Mouse (Mus musculus): ENCODE results near the gene Psmc3.
A peak's percentile ranks its signal among the peaks of the same experiment; 100 is the strongest.
"Not testable (repeated sequence)": the region's sequence is repeated elsewhere in the genome, so short reads cannot be mapped to it uniquely, and the experiment has no call there.

Psmc3 gene

DNA sequence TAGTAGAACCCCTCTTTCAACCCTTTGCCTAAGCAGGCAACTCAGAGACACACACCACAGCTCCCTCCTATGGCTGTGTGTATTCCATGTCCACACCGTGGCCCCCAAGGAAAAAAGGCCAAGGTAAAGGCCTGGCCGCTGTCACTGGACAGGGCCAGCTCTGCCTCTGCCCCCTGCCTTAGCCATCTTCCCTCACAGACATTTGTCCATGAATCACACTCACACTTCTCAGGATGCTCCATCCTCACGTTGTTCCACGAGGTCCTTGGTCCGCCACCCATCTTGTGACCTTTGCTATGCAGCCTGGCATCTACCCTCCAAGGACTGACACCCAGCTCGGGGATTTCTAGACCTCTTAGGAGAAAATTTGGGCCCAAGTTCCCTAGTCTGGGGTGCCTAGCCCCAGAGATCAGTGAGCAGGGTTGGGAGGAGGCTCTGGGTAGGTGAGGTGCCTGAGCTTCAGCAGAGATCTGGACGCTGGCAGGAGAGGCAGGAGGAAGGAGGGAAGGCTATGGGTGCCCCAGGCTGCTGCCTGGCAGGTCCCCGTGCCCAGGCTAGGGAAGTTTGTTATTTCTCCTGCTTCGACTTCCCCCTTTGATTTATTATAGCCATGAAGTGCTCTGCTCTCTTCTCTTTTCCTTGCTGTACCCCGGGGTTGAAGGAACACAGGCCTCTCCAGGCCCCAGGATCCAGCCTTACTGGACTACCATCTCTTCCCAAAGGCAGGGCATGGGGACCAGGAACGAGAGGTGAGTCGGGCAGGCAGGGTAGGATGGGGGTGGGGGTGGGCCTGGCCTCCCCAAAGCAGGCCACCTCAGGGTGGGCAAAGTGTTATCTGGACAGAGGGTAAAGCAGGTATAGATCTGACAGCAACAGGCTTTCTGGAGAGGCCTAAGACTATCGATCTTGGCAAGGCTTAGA, 28.2 kb downstream of the Psmc3 start, which contains the start of gene Spi1:
Gene Spi1 (plus strand): TSS at position 616 of the 921 bp plus-strand sequence.
- DNase-seq (ENCODE audit: low spot score in 2 of 2) = no peak

DNA sequence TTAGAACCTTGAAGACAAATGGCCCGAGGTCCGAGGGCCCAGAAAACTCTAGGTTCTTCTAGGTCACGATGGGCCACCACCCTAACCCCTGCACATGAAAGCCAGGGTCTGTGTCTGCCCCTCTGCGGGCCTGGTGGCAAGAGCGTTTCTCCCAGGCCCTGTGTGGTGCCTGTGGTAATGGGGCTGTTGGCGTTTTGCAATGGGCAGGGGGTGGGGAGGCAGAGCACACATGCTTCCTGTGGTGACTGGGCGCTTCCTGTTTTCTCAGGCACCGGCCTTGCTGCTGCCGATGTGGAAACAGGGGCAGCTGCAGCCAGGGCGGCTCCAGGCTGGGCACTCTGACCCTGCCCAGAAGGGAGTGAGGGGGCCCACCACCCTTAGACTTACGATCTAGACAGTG, 29.0 kb downstream of the Psmc3 start:
- no peak for DNase-seq (ENCODE audit: low spot score in 2 of 2)

DNA sequence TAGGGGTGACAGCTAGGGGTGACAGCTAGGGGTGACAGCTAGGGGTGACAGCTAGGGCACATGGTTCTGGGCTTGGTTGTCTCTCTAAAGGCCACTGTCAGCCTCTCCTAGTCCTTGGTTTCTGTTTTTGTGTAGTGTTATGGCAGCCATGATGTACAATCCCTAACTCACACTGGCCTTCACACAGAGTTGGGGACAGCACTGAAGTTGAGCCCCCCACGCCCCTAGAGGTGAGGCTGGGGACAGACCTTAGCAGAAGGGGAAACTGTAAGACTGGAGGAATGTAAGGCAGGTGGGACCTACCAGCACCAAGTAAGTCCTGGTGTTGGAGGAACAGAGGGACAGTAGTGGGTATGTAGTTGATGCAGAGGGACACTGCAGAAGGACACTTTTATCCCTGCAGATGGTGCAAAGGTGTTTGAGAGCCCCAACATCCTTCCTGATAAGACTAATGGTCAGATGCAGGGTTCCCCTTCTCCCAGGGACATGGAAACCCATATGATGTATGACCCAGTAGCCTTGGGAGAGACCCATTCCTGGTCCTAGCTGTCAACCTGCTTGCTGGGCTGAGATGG, 29.6 kb downstream of the Psmc3 start:
- no peak for DNase-seq (ENCODE audit: low spot score in 2 of 2)

DNA sequence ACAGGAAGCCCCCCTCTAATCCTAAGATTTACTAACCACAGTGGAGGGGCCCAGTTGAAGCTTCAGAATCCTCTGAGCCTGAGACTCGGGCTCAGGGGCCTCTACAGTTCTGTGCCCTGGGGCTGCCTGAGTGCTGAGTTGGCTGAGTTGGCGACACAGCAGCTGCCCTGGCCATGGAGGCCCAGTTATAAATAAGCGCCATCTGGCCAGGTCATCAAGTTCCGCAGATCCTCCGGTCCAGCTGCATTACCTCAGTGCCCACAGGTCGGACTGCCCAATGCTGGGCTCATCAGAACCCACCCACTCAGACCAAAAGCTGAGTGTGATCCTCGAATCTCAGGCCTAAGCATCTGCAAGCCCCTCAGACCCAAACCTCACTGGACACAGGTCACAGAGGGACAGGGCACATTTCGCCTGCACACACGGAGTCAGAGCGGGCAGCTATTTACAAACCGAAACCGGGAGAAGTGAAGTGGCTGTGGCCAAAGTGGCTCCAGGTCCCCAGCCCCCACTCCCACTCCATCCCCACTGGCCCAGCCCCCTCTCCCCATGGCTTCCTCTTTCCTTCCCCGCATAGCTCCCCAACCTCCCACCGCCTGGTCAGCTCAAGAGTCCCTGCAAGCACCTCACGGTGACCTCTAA, 30.5 kb downstream of the Psmc3 start:
- no peak for DNase-seq (ENCODE audit: low spot score in 2 of 2)

DNA sequence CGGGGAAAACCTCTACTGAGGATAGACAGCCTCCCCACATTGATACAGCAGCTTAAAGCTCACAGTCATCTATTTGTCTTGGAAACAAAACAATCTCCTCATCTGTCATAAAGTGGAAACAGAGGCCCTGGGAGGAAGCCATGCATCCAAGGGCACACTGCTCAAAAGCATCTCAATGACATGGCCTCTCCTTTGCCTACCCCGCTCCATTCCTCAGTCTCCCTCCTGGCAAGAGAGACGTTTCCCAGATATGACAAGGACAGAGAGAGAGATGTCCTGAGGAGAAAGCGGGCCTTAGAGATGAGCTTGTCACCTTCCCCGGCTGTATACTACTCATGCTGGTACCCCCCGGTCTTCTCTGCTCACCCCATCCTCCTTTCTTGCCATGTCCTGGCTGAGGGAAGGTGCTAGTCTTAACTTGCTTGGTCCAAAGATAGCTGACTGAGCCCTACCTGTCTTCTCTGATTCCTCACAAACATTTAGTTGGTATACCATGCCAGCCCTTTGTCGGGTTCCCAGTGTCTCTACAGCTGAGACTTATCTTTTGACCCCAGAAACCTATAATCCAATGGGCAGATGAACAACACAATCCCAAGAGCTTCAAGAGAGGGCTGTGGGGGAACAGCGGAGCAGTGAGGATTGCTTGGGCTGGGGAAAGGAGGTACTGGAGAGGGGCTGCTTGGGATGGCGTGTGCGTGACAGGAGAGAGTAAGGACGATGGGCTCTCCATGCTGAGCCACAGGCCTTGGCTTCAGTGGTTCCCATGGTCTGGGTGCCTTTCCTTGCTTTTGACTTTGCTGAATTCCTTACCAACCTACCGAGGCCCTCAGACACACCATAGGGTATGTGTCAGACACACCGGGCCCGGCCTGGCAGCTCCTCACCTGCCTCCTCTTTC, 31.9 kb downstream of the Psmc3 start:
- DNase-seq (ENCODE audit: low spot score in 2 of 2) = no peak

DNA sequence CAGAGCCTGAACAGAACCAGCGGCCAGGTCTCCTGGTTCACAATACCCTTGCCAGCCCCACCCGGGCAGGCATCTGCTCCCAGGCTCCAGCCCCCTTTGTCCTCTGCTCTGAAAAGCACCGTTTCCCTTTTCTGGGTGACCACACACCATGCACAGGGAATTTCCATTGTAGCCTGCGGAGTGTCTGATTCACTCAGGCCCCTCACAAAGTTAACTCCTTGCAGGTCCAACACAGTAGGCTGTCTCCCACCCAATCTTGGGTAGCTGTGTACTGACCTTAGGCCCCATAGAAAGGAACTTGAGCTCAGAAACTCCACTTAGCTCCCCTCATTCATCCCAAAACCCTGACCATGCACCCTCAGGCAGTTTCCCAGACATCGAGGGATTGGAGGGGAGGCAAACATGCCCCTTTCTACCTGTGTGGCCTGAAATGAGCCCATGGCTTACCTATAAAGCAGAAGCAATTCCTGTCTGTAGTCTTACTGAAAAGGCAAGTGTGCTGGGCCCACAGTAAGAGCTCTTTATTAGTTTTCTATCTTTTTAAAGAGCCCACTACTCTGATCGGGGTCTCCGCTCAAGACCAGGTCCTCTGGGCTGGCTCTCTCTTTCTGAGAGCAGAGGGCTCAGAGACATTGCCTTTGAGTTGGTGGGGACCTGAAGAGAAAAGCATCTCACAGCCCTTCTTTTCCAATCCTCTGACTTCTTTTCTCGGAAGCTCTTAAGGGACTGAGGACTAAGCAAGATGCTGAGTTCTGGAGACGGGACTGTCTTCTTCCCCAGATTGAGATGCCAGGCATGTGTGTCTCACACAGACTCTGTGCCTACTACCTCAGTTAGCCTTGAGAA, 32.8 kb downstream of the Psmc3 start:
- no peak for DNase-seq (ENCODE audit: low spot score in 2 of 2)

DNA sequence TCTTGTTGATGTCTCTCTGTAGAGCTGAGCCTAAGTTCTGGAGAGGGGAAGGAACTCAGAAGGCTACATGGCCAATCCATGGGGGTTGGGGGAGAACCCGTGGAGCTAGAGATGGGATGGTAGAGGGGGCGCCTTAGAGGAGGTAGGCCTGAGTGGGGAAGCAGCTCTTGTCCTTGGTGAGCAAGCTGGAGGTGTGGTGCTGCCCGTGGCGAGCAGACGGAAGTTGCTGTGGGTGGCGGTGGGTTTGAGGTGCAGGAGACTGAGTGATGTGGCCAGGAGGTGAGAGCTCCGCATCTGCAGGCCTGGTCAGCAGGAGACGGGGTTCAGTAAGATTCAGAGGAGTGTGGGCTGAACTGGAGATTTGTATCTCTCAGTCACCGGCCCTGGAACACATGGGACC, 33.6 kb downstream of the Psmc3 start:
- no peak for DNase-seq (ENCODE audit: low spot score in 2 of 2)

DNA sequence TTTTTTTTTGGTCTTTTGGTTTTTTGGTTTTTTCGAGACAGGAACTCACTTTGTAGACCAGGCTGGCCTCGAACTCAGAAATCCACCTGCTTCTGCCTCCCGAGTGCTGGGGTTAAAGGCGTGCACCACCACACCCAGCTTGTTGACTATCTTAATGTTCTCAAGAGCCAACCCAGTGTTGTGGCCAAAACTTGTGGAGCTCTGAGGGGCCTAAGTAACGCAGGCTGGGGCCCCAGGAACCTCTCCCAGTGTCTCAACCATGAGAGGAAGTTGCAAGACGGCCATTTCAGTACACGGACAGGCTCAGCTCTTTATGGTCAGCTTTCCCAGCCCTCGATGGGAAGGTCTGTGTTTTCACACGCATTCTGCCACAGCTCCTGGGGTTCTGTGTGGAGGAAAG, 35.2 kb downstream of the Psmc3 start:
- DNase-seq (ENCODE audit: low spot score in 2 of 2) = no peak

DNA sequence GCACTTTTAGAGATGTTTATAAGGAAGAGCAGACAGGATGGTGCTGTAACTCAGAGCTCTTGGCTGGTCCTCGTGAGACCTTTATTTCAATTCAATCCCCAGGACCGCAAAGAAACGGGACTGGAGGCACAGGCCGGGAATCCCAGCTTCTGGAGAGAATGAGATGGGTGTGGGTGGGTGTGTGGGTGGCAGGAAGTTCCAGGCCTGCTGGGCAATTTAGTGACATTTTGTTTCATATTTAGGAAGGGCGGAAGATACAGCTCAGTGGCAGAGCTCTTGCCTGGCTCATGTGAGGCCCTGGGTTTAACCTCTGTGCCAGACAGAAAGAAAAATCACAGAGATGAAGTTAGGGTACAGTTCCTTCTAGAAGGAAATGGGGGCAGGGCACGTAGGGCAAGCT, 36.4 kb downstream of the Psmc3 start:
- peak; percentile 41 to 51 for DNase-seq (ENCODE audit: low spot score in 2 of 2)

DNA sequence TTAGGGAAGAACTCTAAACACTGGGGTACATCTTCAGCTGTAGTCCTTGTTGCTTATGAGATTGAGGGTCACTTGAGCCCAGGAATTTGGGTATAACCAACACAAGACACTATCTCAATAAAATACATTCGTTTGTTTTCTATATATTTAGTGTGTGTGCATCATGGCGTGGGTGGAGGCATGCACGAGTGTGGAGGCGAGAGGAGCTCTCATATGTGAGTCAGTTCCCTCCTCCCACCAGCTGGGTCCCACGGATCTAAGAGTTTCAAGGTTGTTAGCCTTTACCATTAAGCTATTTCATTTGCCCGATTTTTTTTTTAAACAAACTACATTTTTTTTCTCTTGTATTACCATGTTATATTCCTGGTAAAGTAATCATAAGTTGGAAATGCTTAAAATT, 37.0 kb downstream of the Psmc3 start:
- peak; percentile 68 to 71 for DNase-seq (ENCODE audit: low spot score in 2 of 2)

DNA sequence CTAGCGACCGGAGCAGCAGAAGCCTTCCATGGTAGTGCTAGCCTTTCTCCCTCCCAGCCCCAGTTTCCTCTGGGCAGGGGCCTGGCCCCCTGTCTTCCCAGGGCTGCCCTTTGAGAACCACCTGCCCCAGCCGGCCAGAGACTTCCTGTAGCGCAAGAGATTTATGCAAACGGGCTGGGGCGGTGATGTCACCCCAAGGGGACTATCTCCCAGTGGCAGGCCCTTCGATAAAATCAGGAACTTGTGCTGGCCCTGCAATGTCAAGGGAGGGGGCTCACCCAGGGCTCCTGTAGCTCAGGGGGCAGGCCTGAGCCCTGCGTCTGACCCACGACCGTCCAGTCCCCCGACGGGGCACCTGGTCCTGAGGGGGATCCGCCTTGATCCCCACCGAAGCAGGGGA, 42.7 kb downstream of the Psmc3 start:
- DNase-seq (ENCODE audit: low spot score in 2 of 2) = no peak

DNA sequence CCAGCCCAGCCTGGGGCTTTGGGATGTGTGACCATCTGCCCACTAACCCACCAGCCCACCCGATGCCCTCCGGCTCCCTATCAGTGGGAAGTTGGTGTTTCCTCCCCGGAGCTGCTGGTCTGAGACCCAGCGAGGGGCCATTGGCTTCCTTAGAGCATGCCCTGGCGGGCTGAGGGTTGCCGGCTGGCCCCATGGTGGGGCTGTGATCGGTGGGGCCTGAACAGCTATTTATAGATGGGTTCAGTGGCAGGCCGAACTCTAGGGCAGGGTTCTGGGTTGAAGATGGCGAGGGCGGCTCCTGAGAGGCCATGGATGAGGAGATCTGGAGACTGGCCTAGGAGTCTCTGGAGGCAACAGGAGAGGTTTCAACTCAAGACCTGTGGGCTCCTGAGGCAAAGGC, 43.2 kb downstream of the Psmc3 start:
- no peak for DNase-seq (ENCODE audit: low spot score in 2 of 2)

DNA sequence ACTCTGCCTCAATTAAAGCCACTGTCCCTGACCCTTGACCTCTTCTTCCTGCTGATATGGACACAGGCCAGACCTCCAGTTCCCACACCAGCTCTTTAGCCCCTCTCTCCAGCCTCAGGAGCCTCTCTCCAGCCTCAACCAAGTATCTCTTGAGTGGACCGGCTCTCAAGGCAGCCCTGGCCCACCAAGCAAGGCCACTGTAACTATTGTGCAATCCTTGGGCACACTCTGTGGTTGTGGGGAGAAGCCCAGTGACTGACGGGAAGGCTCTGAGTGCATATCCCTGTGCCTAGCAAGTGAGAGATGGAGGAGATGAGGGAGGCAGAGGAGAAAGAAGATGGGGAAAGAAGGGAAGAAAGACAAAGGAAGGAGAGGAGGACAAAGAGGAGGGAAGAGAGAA, 44.3 kb downstream of the Psmc3 start:
- DNase-seq (ENCODE audit: low spot score in 2 of 2) = no peak

DNA sequence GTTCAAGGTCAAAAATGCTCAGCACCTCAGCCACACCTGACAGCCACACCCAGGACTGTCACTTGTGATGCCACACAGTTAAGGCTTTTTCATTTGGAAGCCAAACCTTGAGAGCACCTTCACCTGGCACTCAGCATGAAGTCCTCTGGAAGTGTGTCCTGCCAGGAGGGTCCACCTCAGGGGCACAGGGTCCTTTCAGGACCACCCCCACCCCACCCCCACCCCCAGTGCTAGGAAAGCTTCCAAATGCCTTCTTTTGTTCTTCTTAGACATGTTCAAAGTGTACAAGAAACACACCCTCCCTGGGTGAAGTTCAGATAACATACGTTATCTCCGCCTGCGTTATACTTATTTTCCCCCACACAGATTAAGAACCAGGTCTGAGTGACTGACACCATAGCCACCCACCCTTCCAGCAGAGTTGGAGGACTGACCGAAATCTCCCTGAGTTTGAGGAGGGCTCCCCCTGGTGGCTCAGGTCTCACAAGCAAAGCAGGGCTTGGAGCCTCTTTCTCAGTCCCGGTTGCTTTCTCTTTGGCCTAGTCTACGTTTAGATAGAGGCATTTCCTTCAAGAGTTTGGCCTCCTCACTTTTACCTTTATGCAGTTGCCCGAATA, 47.4 kb downstream of the Psmc3 start:
- DNase-seq (ENCODE audit: low spot score in 2 of 2) = peak; percentile 89 to 95

DNA sequence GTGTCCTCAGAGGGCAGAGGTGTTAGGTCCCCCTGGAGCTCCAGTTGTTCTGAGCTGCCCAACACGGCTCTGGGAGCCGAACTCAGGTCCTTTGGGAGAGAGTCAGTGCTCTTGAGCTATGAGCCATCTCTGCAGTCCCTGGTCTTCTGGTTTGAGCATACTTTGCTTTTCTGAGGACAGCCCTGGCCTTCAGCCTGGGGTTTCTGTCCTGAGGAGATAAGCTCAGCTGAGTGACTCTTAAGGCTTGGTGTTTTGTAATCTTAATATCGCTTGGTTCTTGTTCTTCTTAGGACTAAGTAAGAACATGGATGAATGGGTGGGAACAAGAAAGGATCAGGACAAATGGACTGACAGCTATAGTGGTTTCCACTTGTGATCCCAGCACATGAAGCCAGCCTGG, 54.3 kb downstream of the Psmc3 start:
- no peak for DNase-seq (ENCODE audit: low spot score in 2 of 2)

DNA sequence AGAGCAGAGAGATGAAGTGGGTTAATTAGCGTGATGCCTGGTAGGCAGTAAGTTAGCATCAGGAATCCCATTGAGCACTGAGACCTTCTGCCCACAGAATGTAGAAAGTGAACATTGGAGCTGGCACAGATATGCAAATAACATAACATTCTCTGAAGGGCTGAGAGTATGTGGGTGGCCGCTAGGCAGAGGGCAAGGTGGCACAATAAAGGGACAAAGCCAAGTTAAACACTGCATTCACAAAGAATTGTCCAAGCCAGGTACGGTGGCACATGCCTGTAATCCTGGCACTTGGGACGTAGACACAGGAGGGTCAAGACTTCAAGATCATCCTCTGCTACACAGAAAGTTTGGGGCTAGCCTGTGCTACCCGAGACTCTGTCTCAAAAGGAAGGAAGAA, 55.4 kb downstream of the Psmc3 start:
- no peak for DNase-seq (ENCODE audit: low spot score in 2 of 2)

DNA sequence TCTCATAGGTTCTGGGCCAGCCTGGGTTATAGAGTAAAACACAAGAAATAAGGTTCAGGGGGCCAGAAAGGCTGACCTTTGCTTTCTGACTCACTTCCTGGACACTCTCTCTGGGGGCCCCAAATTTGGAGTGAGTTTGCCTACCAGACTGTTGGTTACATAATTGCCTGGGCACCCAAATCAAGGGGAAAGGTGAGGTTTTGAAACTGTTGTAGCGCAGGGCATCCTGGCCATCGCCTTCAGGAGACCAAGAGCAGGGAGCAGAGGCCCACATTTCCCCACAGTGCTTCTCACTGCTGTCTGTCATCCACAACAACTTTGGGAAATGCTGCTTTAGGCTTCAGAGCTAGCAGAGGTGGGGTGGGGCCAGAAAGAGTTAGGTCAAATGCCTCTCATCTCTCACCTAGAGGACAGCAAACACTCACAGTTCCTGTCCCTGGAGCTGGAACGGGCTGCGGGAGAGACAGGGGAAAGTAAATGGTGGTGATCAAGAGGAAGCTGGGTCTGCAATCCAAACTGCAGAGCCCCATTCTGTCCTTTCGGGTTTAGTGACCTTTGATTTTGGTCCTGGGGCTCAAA, 56.1 kb downstream of the Psmc3 start:
- DNase-seq (ENCODE audit: low spot score in 2 of 2) = no peak

DNA sequence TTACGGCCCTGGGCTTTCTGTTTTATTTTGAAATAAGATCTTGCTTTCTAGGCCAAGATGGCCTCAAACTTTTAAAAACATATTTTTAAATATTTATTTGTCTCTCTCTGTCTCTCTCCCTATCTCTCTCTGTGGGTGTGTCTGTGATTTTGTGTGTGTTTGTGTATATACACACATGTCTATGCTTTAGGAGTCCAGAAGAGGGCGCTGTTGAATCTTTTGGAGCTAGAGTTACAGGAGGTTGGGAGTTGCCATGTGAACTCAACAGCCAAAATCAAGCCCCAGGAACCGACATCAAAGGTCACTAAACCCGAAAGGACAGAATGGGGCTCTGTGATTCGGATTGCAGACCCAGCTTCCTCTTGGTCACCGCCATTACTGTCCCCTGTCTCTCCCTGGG, 56.6 kb downstream of the Psmc3 start:
- no peak for DNase-seq (ENCODE audit: low spot score in 2 of 2)

DNA sequence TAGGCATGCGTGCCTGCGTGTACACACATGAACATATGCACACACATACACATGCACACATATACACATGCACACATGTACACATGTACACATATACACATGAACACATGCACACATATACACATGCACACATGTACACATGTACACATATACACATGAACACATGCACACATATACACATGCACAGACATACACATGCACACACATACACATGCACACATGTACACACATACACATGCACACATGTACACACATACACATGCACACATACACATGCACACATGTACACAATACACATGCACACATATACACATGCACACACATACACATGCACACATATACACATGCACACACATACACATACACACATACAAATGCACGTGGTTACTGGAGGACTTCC, 58.0 kb downstream of the Psmc3 start:
- DNase-seq (ENCODE audit: low spot score in 2 of 2) = not testable (repeated sequence)

DNA sequence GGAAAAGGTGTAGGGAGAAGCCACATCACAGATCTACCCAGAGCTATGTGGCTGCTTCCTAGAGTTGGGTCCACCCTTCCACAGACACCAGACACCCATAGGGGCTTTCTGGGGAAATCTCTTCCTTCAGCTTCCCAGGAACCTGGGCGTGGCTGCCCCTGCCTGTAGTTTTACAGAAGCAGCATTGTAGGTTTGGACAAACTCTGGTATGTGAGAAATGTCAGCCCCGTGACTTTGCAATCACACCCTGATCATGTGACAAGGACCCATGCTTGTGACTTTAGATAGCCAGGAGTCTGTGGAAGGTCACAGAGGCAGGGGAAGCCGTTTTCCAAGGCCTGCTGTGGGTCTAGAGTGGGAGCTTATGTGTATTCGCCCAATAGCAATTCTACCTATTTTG, 58.7 kb downstream of the Psmc3 start:
- no peak for DNase-seq (ENCODE audit: low spot score in 2 of 2)
